Mouse (Mus musculus) brown adipose tissue, adult 24 weeks (tissue): Measurements from ENCODE around the gene Clec5a. TPM values are rescaled to one million over a fixed set of nuclear protein-coding genes. Genes with fewer than 3 reads are reported as not detected.
"Not testable (repeated sequence)": the region's sequence is repeated elsewhere in the genome, so short reads cannot be mapped to it uniquely, and the experiment has no call there.

Experiments used
- H3K27ac ChIP-seq: fragments of 200-500 bp; replicated peaks from 2 replicates; pipeline ENCODE4 v1.5.1; 2012; ENCODE audit warnings: low read depth, mild to moderate bottlenecking, low read length
- H3K4me1 ChIP-seq: fragments of 200-500 bp; 2 replicates; pipeline ENCODE4 v1.6.1; 2012; ENCODE audit warnings: low read length, mixed read lengths; ENCODE audit not compliant: control insufficient read depth, insufficient read depth, insufficient read length
- H3K4me3 ChIP-seq: fragments of 200-500 bp; 2 replicates; pipeline ENCODE4 v1.5.1; 2012; ENCODE audit warnings: low read depth, mild to moderate bottlenecking, low read length, moderate library complexity; ENCODE audit not compliant: insufficient read depth
- polyA plus RNA-seq: library from polyadenylated mRNA; stranded (reverse); fragments of >200 nt; gene quantifications from 2 replicates; pipeline ENCODE4 v1.2.4, GENCODE M21; 2012; ENCODE audit not compliant: missing spikeins, insufficient read depth, insufficient read length

Gene Clec5a
- 0.67 and 1.5 TPM in 2 replicates for polyA plus RNA-seq

- no peak within 1 kb of the TSS for H3K4me3 ChIP-seq
- no peak within 1 kb of the TSS for H3K27ac ChIP-seq
- H3K4me1 ChIP-seq, result no peaks in the 10 kb centered on the region
Measured at GRCm38 (mm10) chr6:40585645-40586044, at the start of gene Clec5a. TSS of gene Clec5a (minus strand) at chr6:40585821.

GRCm38 (mm10) chr6:40634640-40635071 lies 49.0 kb upstream of the Clec5a start:
- H3K4me1 ChIP-seq, result no peaks in the 10 kb centered on the region
- no peak overlapping the region for H3K27ac ChIP-seq
- no peak overlapping the region for H3K4me3 ChIP-seq

DNA sequence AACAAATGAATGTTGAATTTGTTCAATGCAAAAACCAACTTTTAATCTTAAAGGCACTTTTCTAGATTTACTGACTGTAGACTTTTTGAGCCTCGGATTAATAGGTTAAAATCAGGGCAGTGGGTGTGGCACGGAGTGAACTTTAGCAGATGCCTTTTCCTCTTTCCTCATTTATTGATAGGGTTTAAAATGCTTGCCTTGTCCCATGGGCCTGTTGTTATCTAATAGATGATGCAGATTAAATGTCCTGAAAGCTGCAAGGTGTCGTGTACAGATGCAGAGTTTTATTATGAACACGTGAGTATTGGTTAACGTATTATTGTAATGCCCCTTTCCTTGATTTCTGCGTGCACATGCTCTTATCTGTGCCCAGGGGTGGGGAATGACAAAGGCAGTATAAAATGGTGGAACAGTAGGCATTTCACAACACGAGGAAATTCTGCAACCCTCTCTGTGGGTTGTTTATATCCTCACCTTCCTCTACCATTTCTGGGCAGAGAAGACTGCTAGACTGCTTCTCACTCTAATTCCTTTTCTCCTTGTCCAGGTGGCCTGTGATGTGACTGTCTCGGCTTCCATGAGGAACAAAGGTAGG lies 42.9 kb upstream of the Clec5a start, which contains the start of gene Mgam:
Gene Mgam, plus strand, starts transcription at position 426 of the 595 bp plus-strand sequence.
- Histone ChIP-seq H3K4me1 (no peaks in the 10 kb centered on the region), H3K4me3 (no peak within 1 kb of the TSS), H3K27ac (no peak within 1 kb of the TSS)

- Histone ChIP-seq H3K4me1 (no peaks in the 10 kb centered on the region), H3K27ac (no peak overlapping the region), H3K4me3 (no peak overlapping the region)
Measured at GRCm38 (mm10) chr6:40626111-40626510, 40.5 kb upstream of the Clec5a start.

GRCm38 (mm10) chr6:40617965-40618364 lies 32.3 kb upstream of the Clec5a start:
- Histone ChIP-seq H3K4me3 (no peak overlapping the region), H3K27ac (no peak overlapping the region), H3K4me1 (no peaks in the 10 kb centered on the region)

GRCm38 (mm10) chr6:40613260-40613852 lies 27.7 kb upstream of the Clec5a start, which contains the start of gene Tas2r138:
TSS of gene Tas2r138 (minus strand) at chr6:40613310.
- H3K27ac ChIP-seq, result no peak within 1 kb of the TSS
- no peak within 1 kb of the TSS for H3K4me3 ChIP-seq
- H3K4me1 ChIP-seq, result no peaks in the 10 kb centered on the region

GRCm38 (mm10) chr6:40610244-40610643 lies 24.6 kb upstream of the Clec5a start:
- Histone ChIP-seq H3K4me3 (no peak overlapping the region), H3K27ac (no peak overlapping the region), H3K4me1 (no peaks in the 10 kb centered on the region)

GRCm38 (mm10) chr6:40607431-40607830 lies 21.8 kb upstream of the Clec5a start:
- Histone ChIP-seq H3K4me3 (no peak overlapping the region), H3K4me1 (no peaks in the 10 kb centered on the region), H3K27ac (no peak overlapping the region)

GRCm38 (mm10) chr6:40598546-40598945 lies 12.9 kb upstream of the Clec5a start:
- H3K4me3 ChIP-seq, H3K27ac ChIP-seq, H3K4me1 ChIP-seq: not testable (repeated sequence)

DNA sequence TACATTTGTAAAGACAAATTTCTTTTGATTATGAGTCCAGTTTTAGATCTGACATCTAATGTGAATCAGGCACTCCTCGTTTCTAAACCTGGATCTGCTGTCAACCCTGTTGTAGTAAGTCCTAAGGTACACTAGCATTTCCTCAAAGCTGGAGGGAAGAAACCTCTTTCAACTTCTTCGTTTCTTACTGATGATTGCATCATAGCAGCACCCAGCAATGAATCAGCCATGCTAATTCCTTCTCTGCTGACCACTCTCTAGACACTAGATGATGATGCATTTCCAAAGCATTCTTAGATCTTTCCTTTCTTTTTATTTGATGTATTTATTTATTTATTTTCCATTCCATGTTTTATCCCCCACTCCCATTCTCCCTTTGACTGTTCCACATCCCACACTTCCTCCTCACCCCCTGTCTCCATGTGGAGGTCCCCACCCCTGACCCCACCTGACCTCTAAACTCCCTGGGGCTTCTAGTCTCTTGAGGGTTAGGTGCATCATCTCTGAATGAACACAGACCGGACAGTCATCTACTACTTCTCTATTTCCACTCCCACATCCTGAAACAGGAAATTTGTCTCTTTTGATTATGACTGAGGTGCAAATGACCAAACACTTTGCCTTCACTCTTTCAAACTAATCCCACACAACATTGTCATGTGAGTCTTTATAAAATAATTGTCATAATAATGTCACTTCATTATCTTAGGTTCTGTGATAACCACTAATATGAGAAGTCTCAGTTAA lies 9.4 kb upstream of the Clec5a start:
- Histone ChIP-seq H3K27ac (no peak overlapping the region), H3K4me1 (no peaks in the 10 kb centered on the region), H3K4me3 (no peak overlapping the region)

DNA sequence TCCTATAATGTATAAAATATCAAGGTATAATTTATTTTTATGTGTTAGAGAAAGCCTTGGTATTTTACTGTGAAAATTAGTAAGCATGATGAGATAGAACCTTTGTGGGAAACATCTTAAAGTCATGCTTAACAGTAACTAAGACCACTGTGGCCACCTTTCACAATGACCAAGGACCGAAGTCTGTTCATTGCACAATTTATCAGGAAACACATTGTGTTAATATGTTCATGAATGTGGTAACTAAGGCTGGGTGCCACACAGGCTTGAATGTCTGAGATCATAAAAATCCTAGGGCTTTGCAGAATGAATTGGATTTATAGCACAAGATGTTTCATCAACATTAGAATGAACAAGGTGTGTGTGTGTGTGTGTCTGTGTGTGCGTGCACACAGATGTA lies 2.7 kb upstream of the Clec5a start:
- no peaks in the 10 kb centered on the region for H3K4me1 ChIP-seq
- no peak overlapping the region for H3K4me3 ChIP-seq
- H3K27ac ChIP-seq, result no peak overlapping the region

- H3K27ac ChIP-seq, result no peak overlapping the region
- no peaks in the 10 kb centered on the region for H3K4me1 ChIP-seq
- H3K4me3 ChIP-seq, result no peak overlapping the region
Measured at GRCm38 (mm10) chr6:40584336-40584735, 1.3 kb downstream of the Clec5a start.

DNA sequence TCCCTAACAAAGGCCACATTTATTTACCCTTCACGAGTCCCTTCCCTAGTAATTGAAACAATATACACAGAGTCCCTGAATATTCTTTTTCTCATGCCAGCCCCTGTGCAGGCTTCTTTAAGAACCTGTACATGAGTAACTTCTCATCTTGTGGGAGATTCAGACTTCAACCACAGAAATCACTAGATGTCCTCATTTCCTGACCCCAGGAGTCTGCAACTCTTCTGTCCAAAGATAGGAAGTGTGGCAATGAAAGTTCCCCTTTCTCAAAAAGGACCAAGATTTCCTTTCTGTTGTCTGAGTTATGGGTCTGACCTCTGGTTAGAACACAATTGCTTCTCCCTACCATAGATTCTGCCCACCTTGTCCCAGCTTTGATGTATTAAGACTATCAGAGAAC lies 9.3 kb downstream of the Clec5a start:
- no peak overlapping the region for H3K27ac ChIP-seq
- H3K4me3 ChIP-seq, result no peak overlapping the region
- H3K4me1 ChIP-seq, result no peaks in the 10 kb centered on the region

DNA sequence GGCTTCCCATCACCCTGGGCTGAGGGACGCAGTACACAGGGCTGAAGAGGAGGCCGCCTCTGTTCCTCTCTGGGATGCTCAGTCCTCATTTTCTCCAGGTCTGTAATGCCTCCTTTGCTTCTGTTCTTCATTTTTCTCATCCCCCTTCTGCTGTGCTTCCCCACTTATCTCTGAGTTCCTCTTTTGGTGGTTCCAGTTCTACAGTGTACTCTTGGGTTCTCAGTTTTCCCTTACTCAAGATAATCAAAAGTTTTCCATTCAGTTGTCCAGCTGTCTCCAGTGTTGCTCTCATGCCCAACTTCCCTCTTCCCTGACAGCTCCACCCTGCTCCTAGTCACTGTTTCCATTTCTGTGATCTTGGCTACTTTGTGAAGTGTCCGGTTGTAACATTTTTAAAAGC lies 12.0 kb downstream of the Clec5a start:
- Histone ChIP-seq H3K4me3 (no peak overlapping the region), H3K27ac (no peak overlapping the region), H3K4me1 (no peaks in the 10 kb centered on the region)

- Histone ChIP-seq H3K4me3 (no peak within 1 kb of the TSS), H3K27ac (no peak within 1 kb of the TSS), H3K4me1 (no peaks in the 10 kb centered on the region)
Measured at GRCm38 (mm10) chr6:40569187-40569586, 16.4 kb downstream of the Clec5a start, which contains the start of gene Olfr460. TSS of gene Olfr460 (plus strand) at chr6:40569487.
